ENCODE assay signal across 9 mouse cellular contexts in genomic region chr10:27162364-27162763, GRCm38 (mm10).
DNase-seq lines count a peak whose midpoint lies in the region; ATAC-seq and TF ChIP-seq lines count a peak whose summit lies in the region.
"Had no signal": no experiment of that assay in that cellular context is flagged by ENCODE, and none has a peak within 500 bp of the region (broad histone marks: within the 10 kb centered on the region; RNA-seq: fewer than 3 reads in every experiment).

No protein-coding gene starts in this region.

- WGBS in liver, adult 2 months, result 75% methylated on average over 2 of the region's 2 CpGs
- WGBS in liver, embryonic 12.5 days (ENCODE audit: insufficient replicate concordance), result 62% methylated on average over 2 of the region's 2 CpGs
- WGBS in midbrain, embryonic 15.5 days, result 90% methylated on average over 2 of the region's 2 CpGs

- H3K79me2 ChIP-seq in liver, adult 2 months (ENCODE audit: control insufficient read depth, insufficient read depth, low read length), result no peaks in the 10 kb centered on the region

- no peak overlapping the region for H3K4me3 ChIP-seq in gastrocnemius, adult 2 months
- no peak overlapping the region for H3K4me3 ChIP-seq in liver, adult 2 months (ENCODE audit: insufficient read depth, low read depth, low read length)
- H3K4me3 ChIP-seq in liver, embryonic 12.5 days, result no peak overlapping the region
- H3K4me3 ChIP-seq in midbrain, embryonic 15.5 days, result no peak overlapping the region

- no peak overlapping the region for H3K27ac ChIP-seq in gastrocnemius, adult 2 months
- H3K27ac ChIP-seq in liver, adult 2 months (replicated peaks; ENCODE audit: insufficient read depth, low read depth, low read length), result no peak overlapping the region
- H3K27ac ChIP-seq in liver, embryonic 12.5 days, result no peak overlapping the region
- H3K27ac ChIP-seq in midbrain, embryonic 15.5 days, result no peak overlapping the region

- TF ChIP-seq POLR2A in liver, adult 2 months (IDR thresholded peaks at IDR 0.05; ENCODE audit: extremely low read depth, insufficient read depth, low read length), result no peak

- no peaks in the 10 kb centered on the region for H3K4me1 ChIP-seq in liver, adult 2 months (ENCODE audit: control insufficient read depth, insufficient read depth, low read length)
- no peaks in the 10 kb centered on the region for H3K4me1 ChIP-seq in liver, embryonic 12.5 days
- H3K4me1 ChIP-seq in midbrain, embryonic 15.5 days, result no peaks in the 10 kb centered on the region

- no peak overlapping the region for H3K4me2 ChIP-seq in liver, embryonic 12.5 days
- H3K4me2 ChIP-seq in midbrain, embryonic 15.5 days, result no peak overlapping the region

- no peak overlapping the region for H3K9ac ChIP-seq in liver, adult 2 months (ENCODE audit: low read depth, low read length)
- no peak overlapping the region for H3K9ac ChIP-seq in liver, embryonic 12.5 days
- no peak overlapping the region for H3K9ac ChIP-seq in midbrain, embryonic 15.5 days

- no peaks in the 10 kb centered on the region for H3K9me3 ChIP-seq in liver, embryonic 12.5 days (replicated peaks)
- H3K9me3 ChIP-seq in midbrain, embryonic 15.5 days, result no peaks in the 10 kb centered on the region

- no peaks in the 10 kb centered on the region for H3K36me3 ChIP-seq in liver, adult 2 months (ENCODE audit: control insufficient read depth, insufficient read depth, low read length)
- no peaks in the 10 kb centered on the region for H3K36me3 ChIP-seq in liver, embryonic 12.5 days
- no peaks in the 10 kb centered on the region for H3K36me3 ChIP-seq in midbrain, embryonic 15.5 days (replicated peaks)

- intact Hi-C loops in gastrocnemius, adult 2 months (cut with DNase I), result no loop called here

- ATAC-seq in liver, embryonic 12.5 days, result no peak
- 0 out of 2 replicates have a peak, but pooled peaks have one; percentile 48 for ATAC-seq in midbrain, embryonic 15.5 days (replicated peaks)
- ATAC-seq in granulocyte monocyte progenitor cell, adult 5-6 weeks (replicated peaks; ENCODE audit: poor library complexity, severe bottlenecking), result no peak

- no peaks in the 10 kb centered on the region for H3K27me3 ChIP-seq in liver, adult 2 months (ENCODE audit: control insufficient read depth, insufficient read depth, low read length)
- no peaks in the 10 kb centered on the region for H3K27me3 ChIP-seq in liver, embryonic 12.5 days (replicated peaks)
- no peaks in the 10 kb centered on the region for H3K27me3 ChIP-seq in midbrain, embryonic 15.5 days (replicated peaks)

- DNase-seq in gastrocnemius, adult 2 months, result no peak
- DNase-seq in gastrocnemius, postnatal 10 days, result no peak
- DNase-seq in liver, adult 2 months (ENCODE audit: extremely low read depth, low read depth, low spot score), result peak; percentile 52
- peak; percentile 26 for DNase-seq in brain, adult 2 months (ENCODE audit: low read depth, low spot score)
- DNase-seq in T-cell, adult 2 months (ENCODE audit: low spot score), result no peak
- DNase-seq: embryo, embryonic 11 days had no signal

- peak; percentile 36; the same call in 1 of the 2 replicates for TF ChIP-seq CTCF in gastrocnemius, adult 2 months (IDR thresholded peaks at IDR 0.05)
- peak; percentile 28 for TF ChIP-seq CTCF in liver, adult 2 months (IDR thresholded peaks at IDR 0.05; ENCODE audit: low read depth, low read length)

Comparison
In these comparisons a context has a peak if more than half of its experiments do, and no peak if none do; other contexts are left out.
1. DNase-seq: peak in liver, adult 2 months (single experiment) and brain, adult 2 months (single experiment); none in gastrocnemius, adult 2 months (single experiment), gastrocnemius, postnatal 10 days (single experiment) and T-cell, adult 2 months (single experiment).